Mouse (Mus musculus): ENCODE results near the gene Gsg1l. TPM values are rescaled to one million over a fixed set of nuclear protein-coding genes. Genes with fewer than 3 reads are reported as not detected.

Gsg1l gene
- total and polyA plus RNA-seq, 2 experiments from 2014 or later = 17.8 to 42.7 TPM

GRCm38 (mm10) chr7:125887124-125887523 is 195.1 kb downstream of the Gsg1l start:
- no peak for TF ChIP-seq CTCF (IDR thresholded peaks at IDR 0.05)
- Histone ChIP-seq H3K27ac (ENCODE audit: low read depth, low read length) (no peak overlapping the region), H3K4me3 (ENCODE audit: low read depth, low read length) (no peak overlapping the region), H3K9me3 (ENCODE audit: low read length) (no peaks in the 10 kb centered on the region), H3K4me1 (ENCODE audit: insufficient read depth, low read length) (peaks cover 4% of the 10 kb centered on the region), H3K36me3 (ENCODE audit: insufficient read depth, low read length) (no peaks in the 10 kb centered on the region), H3K4me2 (ENCODE audit: low read depth, low read length, poor library complexity, severe bottlenecking) (no peak overlapping the region), H3K27me3 (ENCODE audit: insufficient read depth, low read length) (no peaks in the 10 kb centered on the region), H3K9ac (replicated peaks; ENCODE audit: low read length, poor library complexity, severe bottlenecking) (no peak overlapping the region)
- ATAC-seq (ENCODE audit: low FRiP score) (no peak), DNase-seq (ENCODE audit: low spot score) (no peak)
- 77% methylated on average over 4 of the region's 4 CpGs for WGBS

- H3K9ac ChIP-seq (replicated peaks; ENCODE audit: low read length, poor library complexity, severe bottlenecking) = no peak overlapping the region
- H3K36me3 ChIP-seq (ENCODE audit: insufficient read depth, low read length) = no peaks in the 10 kb centered on the region
- peaks cover 4% of the 10 kb centered on the region for H3K4me1 ChIP-seq (ENCODE audit: insufficient read depth, low read length)
- no peak overlapping the region for H3K4me2 ChIP-seq (ENCODE audit: low read depth, low read length, poor library complexity, severe bottlenecking)
- no peak for TF ChIP-seq CTCF (IDR thresholded peaks at IDR 0.05)
- no peaks in the 10 kb centered on the region for H3K9me3 ChIP-seq (ENCODE audit: low read length)
- ATAC-seq (ENCODE audit: low FRiP score) (no peak), DNase-seq (ENCODE audit: low spot score) (no peak)
- H3K27ac ChIP-seq (ENCODE audit: low read depth, low read length) = peak overlapping the region; percentile 38; the same call in 1 of the 2 replicates
- no peaks in the 10 kb centered on the region for H3K27me3 ChIP-seq (ENCODE audit: insufficient read depth, low read length)
- 42% methylated on average over 4 of the region's 4 CpGs for WGBS
- H3K4me3 ChIP-seq (ENCODE audit: low read depth, low read length) = no peak overlapping the region
Observed at GRCm38 (mm10) chr7:125886116-125886680, 196.0 kb downstream of the Gsg1l start.

GRCm38 (mm10) chr7:125883232-125883631 is 199.0 kb downstream of the Gsg1l start:
- no peak overlapping the region for H3K4me3 ChIP-seq (ENCODE audit: low read depth, low read length)
- WGBS = 84% methylated on average over 2 of the region's 2 CpGs
- no peaks in the 10 kb centered on the region for H3K36me3 ChIP-seq (ENCODE audit: insufficient read depth, low read length)
- no peak overlapping the region for H3K9ac ChIP-seq (replicated peaks; ENCODE audit: low read length, poor library complexity, severe bottlenecking)
- H3K4me2 ChIP-seq (ENCODE audit: low read depth, low read length, poor library complexity, severe bottlenecking) = no peak overlapping the region
- no peak overlapping the region for H3K27ac ChIP-seq (ENCODE audit: low read depth, low read length)
- DNase-seq (ENCODE audit: low spot score) (no peak), ATAC-seq (ENCODE audit: low FRiP score) (no peak)
- TF ChIP-seq CTCF (IDR thresholded peaks at IDR 0.05) = no peak
- H3K9me3 ChIP-seq (ENCODE audit: low read length) = no peaks in the 10 kb centered on the region
- peaks cover 4% of the 10 kb centered on the region for H3K4me1 ChIP-seq (ENCODE audit: insufficient read depth, low read length)
- no peaks in the 10 kb centered on the region for H3K27me3 ChIP-seq (ENCODE audit: insufficient read depth, low read length)

DNA sequence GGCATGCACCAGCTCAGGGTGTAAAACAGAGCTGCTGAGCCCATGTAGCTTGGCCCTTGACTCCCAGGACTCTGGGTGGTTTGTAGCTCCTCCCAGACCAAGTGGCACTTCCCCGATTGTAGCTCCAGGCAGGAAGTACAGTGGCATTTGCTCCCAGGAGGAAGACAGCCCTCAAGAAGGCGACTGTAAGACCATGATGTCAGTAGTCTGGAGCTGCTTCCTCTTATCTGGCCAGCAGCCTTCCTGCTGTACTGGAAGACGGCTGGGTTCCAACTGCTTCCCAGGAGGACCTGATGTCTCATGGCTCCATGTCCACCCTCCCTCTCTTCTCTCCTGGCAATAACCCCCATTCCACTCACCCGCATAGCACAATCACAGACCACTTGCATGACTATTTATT is 204.2 kb downstream of the Gsg1l start:
- H3K4me1 ChIP-seq (ENCODE audit: insufficient read depth, low read length) = no peaks in the 10 kb centered on the region
- H3K4me2 ChIP-seq (ENCODE audit: low read depth, low read length, poor library complexity, severe bottlenecking) = no peak overlapping the region
- H3K36me3 ChIP-seq (ENCODE audit: insufficient read depth, low read length) = 0 out of 2 replicates have a peak, but pooled peaks cover 3% of the 10 kb centered on the region
- DNase-seq (ENCODE audit: low spot score) (no peak), ATAC-seq (ENCODE audit: low FRiP score) (no peak)
- no peak overlapping the region for H3K9ac ChIP-seq (replicated peaks; ENCODE audit: low read length, poor library complexity, severe bottlenecking)
- H3K27me3 ChIP-seq (ENCODE audit: insufficient read depth, low read length) = no peaks in the 10 kb centered on the region
- no peaks in the 10 kb centered on the region for H3K9me3 ChIP-seq (ENCODE audit: low read length)
- no peak for TF ChIP-seq CTCF (IDR thresholded peaks at IDR 0.05)
- no peak overlapping the region for H3K4me3 ChIP-seq (ENCODE audit: low read depth, low read length)
- no peak overlapping the region for H3K27ac ChIP-seq (ENCODE audit: low read depth, low read length)
- 90% methylated on average over 4 of the region's 4 CpGs for WGBS

DNA sequence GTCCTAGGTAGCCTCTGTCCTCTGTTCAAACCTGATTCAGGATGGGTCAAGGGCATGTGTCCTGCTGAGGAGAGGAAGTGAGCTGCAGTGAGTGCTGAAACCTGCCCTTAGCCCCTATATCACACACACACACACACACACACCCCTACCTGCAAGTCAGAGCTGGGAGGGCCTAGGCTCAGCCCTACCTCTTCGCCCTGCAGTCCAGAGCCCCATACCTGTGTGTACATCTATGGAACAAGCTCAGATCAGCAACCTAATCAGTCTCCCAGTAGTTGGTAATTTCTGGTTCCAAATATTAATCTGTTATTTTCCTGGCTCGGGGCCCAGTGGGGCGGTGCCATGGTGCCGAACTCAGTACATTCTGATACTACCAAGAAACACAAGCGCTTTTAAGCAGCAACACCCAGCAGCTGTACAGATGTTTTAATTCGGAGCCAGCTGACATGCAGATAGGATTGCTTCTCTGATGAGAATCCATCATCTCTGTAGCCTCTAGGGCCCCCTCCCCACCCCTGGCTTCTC is 208.2 kb downstream of the Gsg1l start:
- H3K36me3 ChIP-seq (ENCODE audit: insufficient read depth, low read length) = 0 out of 2 replicates have a peak, but pooled peaks cover 3% of the 10 kb centered on the region
- WGBS = 89% methylated on average over 6 of the region's 6 CpGs
- no peak overlapping the region for H3K9ac ChIP-seq (replicated peaks; ENCODE audit: low read length, poor library complexity, severe bottlenecking)
- TF ChIP-seq CTCF (IDR thresholded peaks at IDR 0.05) = no peak
- H3K4me2 ChIP-seq (ENCODE audit: low read depth, low read length, poor library complexity, severe bottlenecking) = no peak overlapping the region
- DNase-seq (ENCODE audit: low spot score) = no peak
- no peaks in the 10 kb centered on the region for H3K27me3 ChIP-seq (ENCODE audit: insufficient read depth, low read length)
- no peaks in the 10 kb centered on the region for H3K9me3 ChIP-seq (ENCODE audit: low read length)
- no peak overlapping the region for H3K4me3 ChIP-seq (ENCODE audit: low read depth, low read length)
- no peak for ATAC-seq (ENCODE audit: low FRiP score)
- no peak overlapping the region for H3K27ac ChIP-seq (ENCODE audit: low read depth, low read length)
- H3K4me1 ChIP-seq (ENCODE audit: insufficient read depth, low read length) = peaks cover 6% of the 10 kb centered on the region

GRCm38 (mm10) chr7:125872874-125873273 is 209.3 kb downstream of the Gsg1l start:
- Histone ChIP-seq H3K27me3 (ENCODE audit: insufficient read depth, low read length) (no peaks in the 10 kb centered on the region), H3K4me1 (ENCODE audit: insufficient read depth, low read length) (peaks cover 6% of the 10 kb centered on the region), H3K36me3 (ENCODE audit: insufficient read depth, low read length) (0 out of 2 replicates have a peak, but pooled peaks cover 3% of the 10 kb centered on the region), H3K4me2 (ENCODE audit: low read depth, low read length, poor library complexity, severe bottlenecking) (no peak overlapping the region), H3K9ac (replicated peaks; ENCODE audit: low read length, poor library complexity, severe bottlenecking) (no peak overlapping the region), H3K4me3 (ENCODE audit: low read depth, low read length) (no peak overlapping the region), H3K27ac (ENCODE audit: low read depth, low read length) (no peak overlapping the region), H3K9me3 (ENCODE audit: low read length) (no peaks in the 10 kb centered on the region)
- ATAC-seq (ENCODE audit: low FRiP score) (no peak), DNase-seq (ENCODE audit: low spot score) (no peak)
- no peak for TF ChIP-seq CTCF (IDR thresholded peaks at IDR 0.05)
- WGBS = 89% methylated on average over 3 of the region's 3 CpGs

Data from midbrain, postnatal 0 days (tissue).